Mouse (Mus musculus): Measurements from ENCODE around the gene Rnf144b. TPM values are rescaled to one million over a fixed set of nuclear protein-coding genes. Genes with fewer than 3 reads are reported as not detected.
A peak's percentile ranks its signal among the peaks of the same experiment; 100 is the strongest.

The Rnf144b gene
- total RNA-seq, 2 experiments from 2014 or later = 9.8 to 10.7 TPM

DNA sequence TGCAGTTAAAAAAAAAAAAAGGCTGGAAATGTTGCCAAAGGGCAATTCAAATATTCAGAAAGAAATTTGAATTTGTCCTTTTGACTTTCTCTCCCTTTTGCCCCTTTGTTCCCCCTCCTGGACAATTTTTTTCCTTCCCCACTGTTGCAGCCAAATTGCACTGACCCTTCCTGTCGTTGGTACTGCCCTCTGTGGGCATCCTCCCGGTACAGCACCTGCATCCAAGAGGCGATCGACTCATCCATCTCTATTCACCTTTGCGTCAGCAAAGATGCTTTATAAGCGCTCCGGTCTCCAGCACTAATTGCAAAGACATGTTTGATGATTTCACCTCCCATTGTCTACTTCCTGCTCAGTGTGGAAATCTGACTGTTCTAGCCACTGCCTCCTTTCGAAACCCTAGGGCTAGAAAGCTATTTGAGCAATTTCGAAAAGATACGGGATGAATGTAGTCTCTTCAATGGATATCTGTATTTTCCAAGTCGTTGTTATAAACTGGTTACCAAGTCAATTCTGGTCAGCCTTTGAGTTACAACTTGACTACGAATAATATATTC is 1.0 kb upstream of the Rnf144b start:
- no peak for DNase-seq (ENCODE audit: extremely low spot score in 1 of 2, low spot score in 1 of 2)

DNA sequence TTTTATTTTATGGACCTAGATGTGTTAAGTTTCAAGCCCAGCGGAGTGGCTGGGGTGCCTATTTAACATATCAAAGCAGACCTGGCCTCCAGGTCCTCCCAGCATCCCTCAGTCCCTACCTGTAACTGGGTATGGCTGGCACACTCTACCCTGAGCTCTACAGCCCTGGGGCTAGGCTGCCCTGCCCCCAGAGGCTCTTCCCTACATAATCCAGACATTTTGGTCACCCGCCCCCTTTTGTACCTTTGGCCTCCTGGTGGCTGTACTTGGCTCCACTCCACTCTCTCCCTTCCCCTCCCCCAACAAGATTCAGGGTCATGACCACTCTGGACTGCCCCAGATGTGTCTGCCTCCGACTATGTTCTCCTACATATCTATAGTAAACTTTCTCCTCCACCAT is 2.0 kb downstream of the Rnf144b start:
- DNase-seq (ENCODE audit: extremely low spot score in 1 of 2, low spot score in 1 of 2) = no peak

DNA sequence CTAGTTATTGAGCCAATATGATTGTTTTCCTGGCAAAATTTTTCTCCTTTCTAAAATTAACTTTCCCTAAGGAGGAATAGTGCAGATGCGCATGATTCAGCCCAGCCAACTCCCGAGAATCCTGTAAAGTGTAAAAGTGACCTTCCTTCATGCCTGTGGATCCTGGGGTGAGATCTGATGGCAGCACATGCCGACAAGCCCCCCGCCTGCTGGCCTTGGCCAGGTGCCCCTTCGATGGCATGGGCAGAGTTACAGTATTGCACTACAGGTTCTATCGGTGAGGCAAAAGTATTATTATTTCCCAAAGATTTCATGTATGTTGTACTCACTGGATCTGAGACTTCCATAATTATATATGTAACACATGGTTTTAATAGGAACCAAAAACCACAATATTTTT is 2.5 kb downstream of the Rnf144b start:
- no peak for DNase-seq (ENCODE audit: extremely low spot score in 1 of 2, low spot score in 1 of 2)

DNA sequence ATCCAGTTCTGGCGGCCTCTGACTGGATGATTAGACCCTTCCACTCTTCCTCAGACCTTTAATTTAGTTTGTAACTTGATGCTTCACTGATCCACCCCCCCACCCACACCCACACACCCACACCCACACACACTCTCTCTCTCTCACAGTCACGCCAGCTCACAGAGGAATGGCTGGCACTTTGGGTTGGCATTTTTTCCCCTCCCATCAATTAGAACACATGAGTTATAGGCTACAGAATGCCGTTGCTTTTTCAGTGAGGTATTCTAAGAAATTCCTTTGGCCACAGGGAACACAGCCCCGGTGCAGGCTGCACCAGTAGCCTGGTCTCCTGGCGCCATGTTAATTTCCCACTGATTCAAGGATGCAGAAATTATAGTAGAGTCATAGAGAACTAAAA is 3.1 kb downstream of the Rnf144b start:
- no peak for DNase-seq (ENCODE audit: extremely low spot score in 1 of 2, low spot score in 1 of 2)

DNA sequence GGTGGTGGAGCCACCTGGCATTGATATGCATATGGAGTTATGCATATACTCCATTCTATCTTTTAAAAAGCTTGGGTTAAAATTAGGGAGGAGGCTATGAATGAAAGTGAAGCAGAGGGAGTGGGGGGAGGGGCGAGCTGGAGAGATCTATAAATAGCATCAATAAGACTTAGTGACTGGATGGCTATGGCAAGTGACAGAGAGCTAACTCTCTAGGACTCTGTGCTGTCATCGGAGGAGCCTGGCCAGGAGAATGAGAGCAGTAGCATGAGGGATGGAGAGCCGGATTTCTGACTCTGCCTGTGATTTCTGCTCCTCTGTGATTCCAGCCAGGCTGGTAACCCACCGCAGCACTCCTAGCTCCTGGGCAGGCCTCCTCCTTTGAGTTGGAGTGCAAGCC is 6.6 kb downstream of the Rnf144b start:
- DNase-seq (ENCODE audit: extremely low spot score in 1 of 2, low spot score in 1 of 2) = no peak

DNA sequence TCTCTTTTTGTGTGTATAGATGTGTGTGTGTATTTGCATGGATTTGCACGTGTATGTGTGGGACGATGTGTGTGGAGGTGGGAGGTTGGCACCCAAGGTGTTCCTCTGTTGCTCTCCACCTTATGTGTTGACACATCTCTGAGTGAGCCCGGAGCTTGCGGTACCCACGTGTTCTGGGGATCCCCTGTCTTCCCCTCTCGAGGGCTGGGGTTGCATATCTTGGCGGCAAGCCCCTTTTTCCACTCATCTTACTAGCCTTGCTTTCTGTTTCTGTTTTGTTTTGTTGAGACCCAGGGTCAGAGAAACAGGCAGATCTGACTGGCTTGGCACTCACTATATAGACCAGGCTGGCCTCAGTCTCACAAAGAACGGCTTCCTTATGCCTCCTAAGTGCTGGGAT is 10.6 kb downstream of the Rnf144b start:
- DNase-seq (ENCODE audit: extremely low spot score in 1 of 2, low spot score in 1 of 2) = no peak

DNA sequence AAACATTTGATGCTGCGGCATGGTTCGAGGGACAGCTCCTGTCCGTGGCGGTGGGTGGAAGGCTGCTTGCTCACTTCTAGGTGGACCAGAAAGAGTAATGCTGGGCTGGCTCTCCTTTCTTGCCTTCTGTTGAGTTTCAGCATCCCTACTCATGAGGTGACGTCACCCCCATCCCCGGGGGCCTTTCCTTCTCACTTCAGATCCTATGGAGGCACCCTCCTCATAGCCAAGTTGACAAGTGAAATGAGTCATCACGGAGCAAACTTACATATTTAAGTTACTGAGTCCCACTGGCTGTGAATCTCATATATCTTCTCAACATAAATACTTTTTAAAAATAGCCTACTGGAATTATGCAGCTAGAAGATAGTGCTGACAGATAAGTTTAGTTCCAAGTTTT is 12.4 kb downstream of the Rnf144b start:
- no peak for DNase-seq (ENCODE audit: extremely low spot score in 1 of 2, low spot score in 1 of 2)

DNA sequence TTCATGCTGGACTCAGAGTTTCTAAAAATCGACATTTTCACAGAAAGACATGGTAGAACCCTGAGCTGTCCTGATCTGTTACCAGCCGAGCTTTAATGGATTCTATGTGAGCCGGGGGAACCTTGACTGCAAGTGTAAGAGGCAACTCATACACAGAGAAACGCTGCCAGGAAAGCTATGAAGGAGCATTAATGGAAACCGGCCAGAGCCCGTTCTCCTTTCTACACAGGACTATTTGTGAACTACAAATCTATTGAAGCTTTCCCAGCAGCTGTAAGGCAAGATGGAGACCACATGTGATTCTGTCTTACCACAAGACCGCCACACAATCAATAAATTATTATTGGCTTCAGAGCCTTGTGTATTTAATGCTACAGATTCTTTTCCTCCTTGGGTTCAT is 13.3 kb downstream of the Rnf144b start:
- no peak for DNase-seq (ENCODE audit: extremely low spot score in 1 of 2, low spot score in 1 of 2)

DNA sequence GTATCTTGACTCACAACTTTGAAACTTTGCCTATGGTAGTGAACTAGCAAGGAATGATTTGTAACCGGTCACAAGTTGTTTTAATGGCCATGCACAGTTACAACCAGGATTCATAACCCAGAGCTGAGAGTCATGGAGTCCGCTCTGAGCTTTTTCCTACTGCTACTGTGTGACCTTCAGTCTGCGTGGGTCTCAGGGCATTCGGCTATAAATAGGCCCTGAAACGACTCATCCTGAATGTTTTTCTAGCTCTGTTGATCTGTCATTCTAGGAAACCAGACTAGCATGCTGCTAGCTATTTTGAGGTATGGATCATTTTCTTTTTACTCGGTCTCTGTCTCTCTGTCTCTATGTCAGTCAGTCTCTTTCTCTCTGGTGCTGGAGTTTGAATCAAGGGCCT is 20.3 kb downstream of the Rnf144b start:
- no peak for DNase-seq (ENCODE audit: extremely low spot score in 1 of 2, low spot score in 1 of 2)

DNA sequence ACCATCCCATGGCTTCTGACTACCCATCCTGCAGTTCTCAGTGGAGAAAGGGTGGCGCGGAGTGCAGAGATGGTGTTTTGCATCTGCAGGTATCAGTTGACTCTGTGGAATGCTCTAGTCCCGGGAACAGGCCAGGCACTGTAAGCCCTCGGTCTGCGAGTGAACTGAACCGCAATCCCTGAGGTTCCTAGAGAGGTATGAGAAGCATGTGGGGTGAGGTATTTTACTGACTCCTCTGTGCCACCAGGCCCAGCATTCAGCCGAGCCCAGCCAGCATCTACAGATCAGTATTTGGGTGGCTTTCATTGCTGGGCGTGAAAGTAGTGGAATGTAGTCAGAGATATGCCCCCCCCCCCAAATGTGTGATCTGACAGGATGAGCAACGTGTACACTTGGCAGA is 23.5 kb downstream of the Rnf144b start:
- no peak for DNase-seq (ENCODE audit: extremely low spot score in 1 of 2, low spot score in 1 of 2)

DNA sequence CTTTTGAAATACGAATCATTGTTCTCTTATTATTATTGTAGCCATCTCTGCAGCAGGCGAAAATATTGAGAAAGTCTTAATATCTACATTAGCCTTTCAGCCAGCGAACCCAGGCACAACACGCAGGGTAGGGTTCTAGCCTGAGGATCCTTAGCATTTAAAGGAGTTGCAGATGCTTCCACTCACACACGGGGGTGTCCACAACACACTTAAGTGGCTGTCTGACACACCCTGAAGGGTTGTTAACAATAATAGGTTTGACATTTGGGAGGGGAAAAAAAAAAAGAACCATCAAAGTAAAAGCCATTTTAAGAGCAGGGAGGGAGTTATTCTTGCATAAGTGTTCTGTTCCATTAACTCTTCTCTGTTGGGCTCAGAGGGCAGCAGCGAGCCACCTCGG is 23.9 kb downstream of the Rnf144b start:
- DNase-seq (ENCODE audit: extremely low spot score in 1 of 2, low spot score in 1 of 2) = no peak

DNA sequence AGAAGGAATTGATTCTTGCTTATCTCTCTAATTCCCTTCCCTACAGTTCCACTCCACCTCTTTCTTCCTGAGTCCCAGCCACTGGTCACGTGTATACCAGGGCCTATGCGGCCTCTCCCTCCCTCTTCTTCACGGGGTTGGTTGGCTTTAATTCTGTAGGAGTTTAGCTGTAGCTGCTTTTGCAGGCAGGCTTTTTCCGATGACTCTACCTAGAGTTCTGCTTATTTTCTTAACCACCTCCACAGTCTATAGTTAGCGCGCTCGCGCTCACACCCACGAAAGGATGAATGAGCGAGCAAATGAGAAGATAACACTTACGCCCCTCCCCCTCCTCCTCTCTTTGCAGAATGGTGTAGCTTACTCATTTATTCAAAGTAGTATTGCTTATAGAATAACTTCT is 26.1 kb downstream of the Rnf144b start:
- peak in 1 of 2 experiments; percentile 17 for DNase-seq (ENCODE audit: extremely low spot score in 1 of 2, low spot score in 1 of 2)

DNA sequence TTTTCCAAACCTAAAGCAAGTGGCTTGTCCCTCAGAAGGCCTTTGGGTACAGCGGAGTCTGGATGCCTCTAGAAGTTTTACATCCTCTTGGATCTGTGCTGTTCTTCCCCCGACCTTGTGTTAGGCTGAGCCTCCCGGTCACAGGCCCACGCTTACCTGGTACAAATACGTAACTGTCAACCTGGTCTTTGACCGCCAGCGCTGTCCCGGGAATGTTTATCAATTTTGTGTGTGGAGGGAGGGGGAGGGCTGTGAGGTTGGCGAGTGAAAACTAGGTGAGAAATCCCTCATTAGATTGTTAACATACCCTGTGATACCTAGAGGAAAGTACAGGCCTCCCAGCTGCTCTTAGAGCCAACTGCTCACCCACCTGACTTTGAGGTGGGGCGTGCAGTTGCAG is 27.5 kb downstream of the Rnf144b start:
- no peak for DNase-seq (ENCODE audit: extremely low spot score in 1 of 2, low spot score in 1 of 2)

DNA sequence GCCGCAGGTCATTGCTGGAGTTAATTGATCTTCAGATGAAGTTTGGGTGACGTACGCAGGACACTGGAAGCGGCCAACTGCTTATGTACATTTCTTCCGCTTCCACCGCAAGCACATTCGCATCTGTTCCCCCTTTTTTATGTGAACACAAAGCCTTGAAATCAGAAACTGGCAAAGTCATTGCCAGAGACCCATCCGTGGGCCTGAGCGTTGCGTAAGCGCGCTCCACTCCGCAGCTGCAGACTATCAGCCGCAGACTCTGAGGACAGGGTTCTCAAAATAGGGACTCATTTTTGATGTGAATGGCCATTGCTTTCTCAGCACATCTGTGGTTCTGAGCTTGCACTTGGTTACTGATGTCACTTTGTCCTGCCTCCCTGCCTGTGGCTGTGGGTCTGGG is 28.6 kb downstream of the Rnf144b start:
- DNase-seq (ENCODE audit: extremely low spot score in 1 of 2, low spot score in 1 of 2) = no peak

DNA sequence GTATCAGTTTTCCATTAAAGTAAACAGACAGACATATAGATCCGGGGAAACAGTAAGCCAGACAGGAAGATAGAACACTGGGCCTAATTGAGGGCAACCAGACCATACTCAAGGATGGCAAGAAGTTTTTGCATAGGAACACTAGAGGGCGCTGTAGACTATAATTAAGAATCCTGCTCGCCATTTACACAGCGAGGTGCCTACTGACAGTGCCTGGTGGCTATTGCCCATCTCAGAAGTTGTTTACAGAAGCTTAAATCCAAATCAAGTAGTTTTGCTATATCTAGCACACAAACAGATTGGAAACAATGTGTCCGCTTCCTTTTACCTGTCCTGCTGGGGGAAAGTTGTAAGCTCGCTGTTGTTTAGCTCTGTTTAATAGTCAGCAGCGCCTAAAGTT is 29.9 kb downstream of the Rnf144b start:
- peak in 1 of 2 experiments; percentile 16 for DNase-seq (ENCODE audit: extremely low spot score in 1 of 2, low spot score in 1 of 2)

DNA sequence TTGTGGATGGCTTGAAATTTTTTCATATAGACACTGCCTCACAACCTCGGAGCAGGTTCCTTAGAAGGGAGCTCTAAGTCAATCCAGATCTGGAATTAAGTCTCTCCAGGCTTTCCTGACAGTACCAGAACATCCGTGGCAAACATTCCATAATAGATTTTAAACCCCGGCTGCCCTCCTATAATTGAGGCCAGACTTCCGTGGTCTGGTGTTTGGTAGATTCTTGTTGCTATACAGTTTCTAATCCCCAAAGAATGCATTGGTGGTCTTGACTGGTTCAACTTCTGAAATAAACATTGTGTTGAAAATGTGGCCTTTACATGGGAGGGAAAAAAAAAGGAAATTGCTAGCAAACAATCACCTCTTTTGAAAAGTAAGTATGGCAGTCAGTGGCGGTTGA is 30.8 kb downstream of the Rnf144b start:
- DNase-seq (ENCODE audit: extremely low spot score in 1 of 2, low spot score in 1 of 2) = no peak

DNA sequence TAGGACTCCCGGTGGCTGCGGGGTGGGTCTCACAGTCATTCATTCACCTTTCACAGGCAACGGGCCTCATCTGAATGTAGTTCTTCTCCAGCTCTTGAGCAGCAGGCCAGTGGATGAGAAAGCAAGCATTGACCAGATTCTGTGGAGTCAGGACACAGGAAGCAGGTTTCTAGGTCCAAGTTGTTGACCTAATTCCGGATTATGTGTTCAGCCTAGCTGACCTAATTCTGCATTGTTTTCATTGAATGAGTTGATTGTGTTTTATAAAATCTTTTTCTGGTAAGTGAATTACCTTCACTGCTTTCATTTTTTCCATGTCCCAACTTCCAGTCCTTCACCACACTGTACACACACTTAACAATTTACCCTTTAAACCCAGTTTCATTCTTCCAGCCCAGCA is 32.4 kb downstream of the Rnf144b start:
- DNase-seq (ENCODE audit: extremely low spot score in 1 of 2, low spot score in 1 of 2) = no peak

DNA sequence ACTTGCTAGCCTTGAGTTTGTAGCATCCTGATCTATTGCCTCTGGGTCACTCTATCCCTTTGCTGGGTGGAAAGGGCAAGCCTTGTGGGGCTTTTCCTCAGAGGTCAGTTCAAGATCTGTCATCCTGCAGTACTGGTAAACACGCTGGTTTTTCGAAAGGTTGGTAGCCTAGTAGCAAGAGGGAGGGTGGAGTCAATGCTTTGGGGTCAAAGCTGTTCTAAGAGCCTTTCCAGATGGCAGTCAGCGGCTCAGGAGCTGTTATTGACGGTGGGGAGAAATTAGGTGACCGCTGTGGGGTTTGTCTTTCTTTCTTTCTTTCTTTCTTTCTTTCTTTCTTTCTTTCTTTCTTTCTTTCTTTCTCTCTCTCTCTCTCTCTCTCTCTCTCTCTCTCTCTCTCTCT is 34.4 kb downstream of the Rnf144b start:
- DNase-seq (ENCODE audit: extremely low spot score in 1 of 2, low spot score in 1 of 2) = no peak

DNA sequence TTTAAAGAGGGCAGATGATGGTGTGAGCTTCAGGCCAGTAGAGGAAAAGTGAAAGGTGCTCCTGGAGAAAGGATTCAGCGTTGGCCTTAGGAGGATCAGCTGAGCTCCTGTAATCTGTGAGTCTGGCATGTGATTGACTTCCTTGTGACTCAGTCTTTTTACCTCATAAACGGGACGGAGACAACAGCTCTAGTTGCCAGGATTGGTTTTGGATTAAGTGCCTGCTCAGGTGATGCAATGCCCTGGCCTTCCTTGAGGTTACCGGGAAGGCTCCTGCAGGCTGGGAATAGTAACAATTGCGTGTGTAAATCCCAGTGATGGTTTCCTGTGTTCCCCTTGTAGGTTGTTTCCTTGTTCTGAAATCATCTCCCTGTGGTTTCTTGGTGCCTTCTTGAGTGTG is 39.5 kb downstream of the Rnf144b start:
- DNase-seq (ENCODE audit: extremely low spot score in 1 of 2, low spot score in 1 of 2) = no peak

DNA sequence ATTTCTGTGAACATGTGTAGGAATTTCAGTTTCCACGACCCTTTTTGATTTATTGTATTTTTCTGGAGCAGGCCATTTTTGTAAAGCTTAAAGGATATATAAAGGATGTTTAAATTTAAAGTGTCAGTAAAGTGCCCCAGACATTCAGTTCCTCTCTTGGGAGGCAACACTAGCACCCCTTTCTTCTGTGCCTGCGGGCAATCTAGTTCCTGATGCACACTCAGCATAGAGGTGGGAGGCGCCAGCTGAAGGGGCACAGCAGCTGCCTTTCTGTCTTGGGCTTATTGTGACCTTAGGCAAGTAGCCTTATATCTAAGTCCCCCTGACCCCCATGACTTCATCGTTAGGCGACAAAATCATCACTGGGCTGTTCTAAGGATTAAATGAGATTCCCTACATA is 42.3 kb downstream of the Rnf144b start:
- no peak for DNase-seq (ENCODE audit: extremely low spot score in 1 of 2, low spot score in 1 of 2)

DNA sequence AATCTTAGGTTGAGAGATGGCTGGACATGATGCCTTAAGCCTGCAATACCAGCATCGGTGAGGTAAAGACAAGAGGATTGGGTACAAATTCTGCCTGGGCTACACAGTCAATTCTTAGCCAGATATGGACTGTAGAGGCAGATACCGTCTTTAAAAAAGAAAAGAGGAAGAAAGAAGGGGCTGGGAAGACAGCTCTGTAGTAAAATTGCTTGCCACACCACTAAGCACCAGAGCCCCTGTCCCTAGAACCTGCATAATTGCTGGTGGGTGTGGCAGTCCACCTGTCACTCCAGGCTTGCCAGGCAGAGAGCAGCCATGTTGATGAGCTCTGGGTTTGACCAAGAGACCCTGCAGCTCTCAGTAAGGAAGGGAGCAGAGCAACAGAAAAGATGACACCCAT is 42.8 kb downstream of the Rnf144b start:
- no peak for DNase-seq (ENCODE audit: extremely low spot score in 1 of 2, low spot score in 1 of 2)

DNA sequence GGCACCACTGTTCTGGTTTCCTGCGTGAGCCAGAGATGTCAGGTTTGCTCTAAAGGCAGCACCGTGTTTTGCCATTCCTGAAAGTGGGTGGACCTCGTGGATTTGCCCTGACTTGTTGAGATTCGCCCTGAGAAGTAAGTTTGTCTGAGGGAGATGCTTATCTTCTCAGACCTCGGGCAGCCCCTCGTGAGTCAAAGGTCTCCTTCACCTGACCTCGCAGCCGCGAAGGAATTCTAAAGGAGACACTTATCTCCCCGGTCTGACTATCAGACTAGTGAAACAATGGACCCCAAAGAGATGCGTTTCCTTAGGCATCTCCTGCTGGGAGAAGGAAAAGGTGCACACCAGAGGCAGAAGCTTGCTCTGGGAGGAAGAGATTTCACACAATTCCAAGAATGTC is 46.0 kb downstream of the Rnf144b start:
- DNase-seq (ENCODE audit: extremely low spot score in 1 of 2, low spot score in 1 of 2) = no peak

DNA sequence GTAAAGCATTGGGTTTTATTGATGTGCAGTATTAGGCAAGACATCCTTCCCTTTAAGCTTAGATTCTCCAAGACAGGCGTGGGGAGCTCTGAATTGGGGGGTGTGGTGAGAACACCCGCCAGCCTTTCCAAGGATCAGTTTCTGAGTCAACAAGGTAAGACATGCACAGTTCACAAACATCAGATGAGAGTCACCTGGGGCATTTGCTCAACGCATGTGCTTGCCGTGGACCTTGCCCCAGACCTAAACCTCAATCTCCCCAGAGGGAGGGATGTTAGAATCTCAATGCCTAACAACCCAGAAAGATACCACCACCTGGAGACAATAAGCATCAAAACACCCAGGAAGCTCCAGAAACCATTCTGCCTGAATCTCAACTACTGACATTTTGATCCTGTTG is 47.6 kb downstream of the Rnf144b start:
- DNase-seq (ENCODE audit: extremely low spot score in 1 of 2, low spot score in 1 of 2) = no peak

Measured in layer of hippocampus, postnatal 25 days (tissue).